Mouse (Mus musculus): ENCODE measurements around the gene Tecrl. TPM values are rescaled to one million over a fixed set of nuclear protein-coding genes. Genes with fewer than 3 reads are reported as not detected.

Gene Tecrl
- polyA plus RNA-seq (2015; fragmentation: Nextera tagmentation; extraction: Ambion mirVana): 0.10 TPM in 1 of 2 replicates, not detected in the other

- Histone ChIP-seq H3K27ac (no peak within 1 kb of the TSS), H3K9ac (no peak within 1 kb of the TSS), H3K27me3 (no peaks in the 10 kb centered on the region), H3K4me1 (no peaks in the 10 kb centered on the region), H3K9me3 (replicated peaks) (no peaks in the 10 kb centered on the region), H3K36me3 (ENCODE audit: poor library complexity, severe bottlenecking) (no peaks in the 10 kb centered on the region), H3K4me2 (no peak within 1 kb of the TSS), H3K4me3 (no peak within 1 kb of the TSS)
- no peak for ATAC-seq
- WGBS: 46% methylated on average over 9 of the region's 9 CpGs
Measured at GRCm38 (mm10) chr5:83354846-83355561, at the start of gene Tecrl. TSS of gene Tecrl (minus strand) at chr5:83355195.

GRCm38 (mm10) chr5:83385021-83385420 lies 30.0 kb upstream of the Tecrl start:
- H3K4me1 ChIP-seq: no peaks in the 10 kb centered on the region
- no peak overlapping the region for H3K27ac ChIP-seq
- ATAC-seq: no peak
- H3K4me2 ChIP-seq: no peak overlapping the region
- no peaks in the 10 kb centered on the region for H3K27me3 ChIP-seq
- WGBS: 86% methylated on average over 2 of the region's 2 CpGs
- no peak overlapping the region for H3K4me3 ChIP-seq
- H3K9ac ChIP-seq: no peak overlapping the region
- no peaks in the 10 kb centered on the region for H3K36me3 ChIP-seq (ENCODE audit: poor library complexity, severe bottlenecking)
- H3K9me3 ChIP-seq (replicated peaks): no peaks in the 10 kb centered on the region

GRCm38 (mm10) chr5:83351615-83352014 lies 3.4 kb downstream of the Tecrl start:
- H3K9ac ChIP-seq: no peak overlapping the region
- no peak for ATAC-seq
- H3K4me3 ChIP-seq: no peak overlapping the region
- H3K4me1 ChIP-seq: no peaks in the 10 kb centered on the region
- H3K36me3 ChIP-seq (ENCODE audit: poor library complexity, severe bottlenecking): no peaks in the 10 kb centered on the region
- no peaks in the 10 kb centered on the region for H3K27me3 ChIP-seq
- WGBS: 73% methylated on average over 2 of the region's 2 CpGs
- no peak overlapping the region for H3K27ac ChIP-seq
- no peaks in the 10 kb centered on the region for H3K9me3 ChIP-seq (replicated peaks)
- H3K4me2 ChIP-seq: no peak overlapping the region

- Histone ChIP-seq H3K9me3 (replicated peaks) (no peaks in the 10 kb centered on the region), H3K4me1 (no peaks in the 10 kb centered on the region), H3K27me3 (no peaks in the 10 kb centered on the region), H3K27ac (no peak overlapping the region), H3K9ac (no peak overlapping the region), H3K36me3 (ENCODE audit: poor library complexity, severe bottlenecking) (no peaks in the 10 kb centered on the region), H3K4me2 (no peak overlapping the region), H3K4me3 (no peak overlapping the region)
- ATAC-seq: no peak
- WGBS: 79% methylated on average over 4 of the region's 4 CpGs
Measured at GRCm38 (mm10) chr5:83339144-83339543, 15.9 kb downstream of the Tecrl start.

- Histone ChIP-seq H3K9me3 (replicated peaks) (no peaks in the 10 kb centered on the region), H3K4me3 (no peak overlapping the region), H3K9ac (no peak overlapping the region), H3K27ac (no peak overlapping the region), H3K27me3 (no peaks in the 10 kb centered on the region), H3K4me1 (no peaks in the 10 kb centered on the region), H3K4me2 (no peak overlapping the region), H3K36me3 (ENCODE audit: poor library complexity, severe bottlenecking) (no peaks in the 10 kb centered on the region)
- 77% methylated on average over 2 of the region's 2 CpGs for WGBS
- no peak for ATAC-seq
Measured at GRCm38 (mm10) chr5:83267148-83267776, 87.7 kb downstream of the Tecrl start.

- Histone ChIP-seq H3K27me3 (no peaks in the 10 kb centered on the region), H3K4me2 (no peak overlapping the region), H3K9me3 (replicated peaks) (no peaks in the 10 kb centered on the region), H3K36me3 (ENCODE audit: poor library complexity, severe bottlenecking) (no peaks in the 10 kb centered on the region), H3K9ac (no peak overlapping the region), H3K27ac (no peak overlapping the region), H3K4me1 (no peaks in the 10 kb centered on the region), H3K4me3 (no peak overlapping the region)
- ATAC-seq: no peak
Measured at GRCm38 (mm10) chr5:83260059-83260458, 94.9 kb downstream of the Tecrl start.

- WGBS: 77% methylated on average over 2 of the region's 2 CpGs
- Histone ChIP-seq H3K9me3 (replicated peaks) (no peaks in the 10 kb centered on the region), H3K4me1 (no peaks in the 10 kb centered on the region), H3K4me3 (no peak overlapping the region), H3K27me3 (no peaks in the 10 kb centered on the region), H3K36me3 (ENCODE audit: poor library complexity, severe bottlenecking) (no peaks in the 10 kb centered on the region), H3K4me2 (no peak overlapping the region), H3K9ac (no peak overlapping the region), H3K27ac (no peak overlapping the region)
- no peak for ATAC-seq
Measured at GRCm38 (mm10) chr5:83254141-83254540, 100.9 kb downstream of the Tecrl start.

GRCm38 (mm10) chr5:83238848-83239452 lies 116.0 kb downstream of the Tecrl start:
- H3K4me2 ChIP-seq: no peak overlapping the region
- H3K36me3 ChIP-seq (ENCODE audit: poor library complexity, severe bottlenecking): no peaks in the 10 kb centered on the region
- H3K4me3 ChIP-seq: no peak overlapping the region
- 0 out of 2 replicates have a peak, but pooled peaks cover 3% of the 10 kb centered on the region for H3K4me1 ChIP-seq
- no peak overlapping the region for H3K9ac ChIP-seq
- WGBS: 8% methylated on average over 5 of the region's 5 CpGs
- H3K27ac ChIP-seq: no peak overlapping the region
- H3K9me3 ChIP-seq (replicated peaks): no peaks in the 10 kb centered on the region
- H3K27me3 ChIP-seq: no peaks in the 10 kb centered on the region
- ATAC-seq: no peak

Data from forebrain, embryonic 13.5 days (tissue).